In genomic region chr2:25196172-25196954, GRCm38 (mm10) we compare ENCODE assay signal across 8 mouse cellular contexts. TPM values are rescaled to one million over a fixed set of nuclear protein-coding genes. Genes with fewer than 3 reads are reported as not detected.
DNase-seq lines count a peak whose midpoint lies in the region; ATAC-seq and TF ChIP-seq lines count a peak whose summit lies in the region.

Gene Tor4a (minus strand): TSS chr2:25196886.

- no peak for TF ChIP-seq POLR2A in testis, adult 2 months (IDR thresholded peaks at IDR 0.05; ENCODE audit: control insufficient read depth, low read depth, low read length)

- peaks cover 32% of the 10 kb centered on the region for H3K36me3 ChIP-seq in embryonic facial prominence, embryonic 15.5 days
- H3K36me3 ChIP-seq in limb, embryonic 10.5 days, result peaks cover 36% of the 10 kb centered on the region
- peaks cover 34% of the 10 kb centered on the region for H3K36me3 ChIP-seq in midbrain, embryonic 13.5 days
- peaks cover 1% of the 10 kb centered on the region; the same call in 1 of the 2 replicates for H3K36me3 ChIP-seq in testis, adult 2 months (ENCODE audit: control insufficient read depth, insufficient read depth, low read length)

- intact Hi-C loops in heart, postnatal 36 days (cut with DNase I), result loop anchor here (5.0 kb wide), 2 partner anchors 76 to 136 kb away; partner anchors contain the start of genes Anapc2, Man1b1 and Ssna1

- peak within 1 kb of the TSS; percentile 4; the same call in 1 of the 2 replicates for H3K9ac ChIP-seq in embryonic facial prominence, embryonic 15.5 days
- 0 out of 2 replicates have a peak within 1 kb of the TSS, but pooled peaks have one; percentile 14 for H3K9ac ChIP-seq in midbrain, embryonic 13.5 days (replicated peaks)

- H3K4me1 ChIP-seq in embryonic facial prominence, embryonic 15.5 days, result peaks cover 32% of the 10 kb centered on the region
- peaks cover 45% of the 10 kb centered on the region for H3K4me1 ChIP-seq in limb, embryonic 10.5 days
- peaks cover 9% of the 10 kb centered on the region; the same call in 1 of the 2 replicates for H3K4me1 ChIP-seq in midbrain, embryonic 13.5 days (replicated peaks)
- H3K4me1 ChIP-seq in testis, adult 2 months (ENCODE audit: control insufficient read depth, insufficient read depth, low read length), result peaks cover 4% of the 10 kb centered on the region; the same call in 1 of the 2 replicates

- H3K9me3 ChIP-seq in embryonic facial prominence, embryonic 15.5 days (replicated peaks), result no peaks in the 10 kb centered on the region
- no peaks in the 10 kb centered on the region for H3K9me3 ChIP-seq in limb, embryonic 10.5 days (replicated peaks)
- H3K9me3 ChIP-seq in midbrain, embryonic 13.5 days, result no peaks in the 10 kb centered on the region

- H3K4me2 ChIP-seq in embryonic facial prominence, embryonic 15.5 days (replicated peaks), result peak within 1 kb of the TSS; percentile 45
- 0 out of 2 replicates have a peak within 1 kb of the TSS, but pooled peaks have one; percentile 3 for H3K4me2 ChIP-seq in midbrain, embryonic 13.5 days (replicated peaks)

- ATAC-seq in embryonic facial prominence, embryonic 15.5 days (ENCODE audit: insufficient number of reproducible peaks, low FRiP score, low TSS enrichment, low read depth), result peak; percentile 55; the same call in 1 of the 2 replicates
- no peak for ATAC-seq in midbrain, embryonic 13.5 days

- peaks cover 26% of the 10 kb centered on the region for H3K27me3 ChIP-seq in embryonic facial prominence, embryonic 15.5 days
- H3K27me3 ChIP-seq in limb, embryonic 10.5 days (ENCODE audit: low read depth, poor library complexity, severe bottlenecking), result peaks cover 41% of the 10 kb centered on the region
- H3K27me3 ChIP-seq in midbrain, embryonic 13.5 days, result peaks cover 43% of the 10 kb centered on the region
- no peaks in the 10 kb centered on the region for H3K27me3 ChIP-seq in testis, adult 2 months (ENCODE audit: control insufficient read depth, insufficient read depth, low read length)

- 7% methylated on average over 8 of the region's 8 CpGs for WGBS in embryonic facial prominence, embryonic 15.5 days
- WGBS in limb, embryonic 10.5 days, result 12% methylated on average over 8 of the region's 8 CpGs
- 15% methylated on average over 8 of the region's 8 CpGs for WGBS in midbrain, embryonic 13.5 days

- H3K4me3 ChIP-seq in embryonic facial prominence, embryonic 15.5 days (replicated peaks), result peak within 1 kb of the TSS; percentile 33
- peak within 1 kb of the TSS; percentile 40 for H3K4me3 ChIP-seq in limb, embryonic 10.5 days
- H3K4me3 ChIP-seq in midbrain, embryonic 13.5 days (replicated peaks), result no peak within 1 kb of the TSS
- H3K4me3 ChIP-seq in testis, adult 2 months (ENCODE audit: control insufficient read depth, low read depth, low read length), result peak within 1 kb of the TSS; percentile 66

- H3K27ac ChIP-seq in embryonic facial prominence, embryonic 15.5 days (replicated peaks), result peak within 1 kb of the TSS; percentile 69
- peak within 1 kb of the TSS; percentile 47; the same call in 1 of the 2 replicates for H3K27ac ChIP-seq in limb, embryonic 10.5 days
- no peak within 1 kb of the TSS for H3K27ac ChIP-seq in midbrain, embryonic 13.5 days
- peak within 1 kb of the TSS; percentile 70 for H3K27ac ChIP-seq in testis, adult 2 months (ENCODE audit: control insufficient read depth, insufficient read depth, low read depth, low read length)

- DNase-seq in 416B (ENCODE audit: low read depth) (peak; percentile 99), NIH3T3 (ENCODE audit: low read depth) (peak; percentile 87)
- peak; percentile 78 to 80 for DNase-seq in heart, postnatal 36 days
- DNase-seq in limb, embryonic 10.5 days (ENCODE audit: low spot score), result peak; percentile 43
- no peak for DNase-seq in left cerebral cortex, adult 11 months (ENCODE audit: low spot score)

- TF ChIP-seq CTCF in testis, adult 2 months (IDR thresholded peaks at IDR 0.05; ENCODE audit: control insufficient read depth, insufficient read depth, insufficient replicate concordance, low read depth, low read length), result no peak

RNA-seq across cellular contexts. Expression of gene Tor4a, which starts in this region (rescaled TPM):
- polyA plus RNA-seq in embryonic facial prominence, embryonic 15.5 days (2015; fragmentation: Nextera tagmentation; extraction: Ambion mirVana), result 9.3 and 10.5 TPM in 2 replicates
- 1 to 10 TPM; 4.0 to 5.2 TPM for total RNA-seq in heart, postnatal 36 days (2021)
- polyA plus RNA-seq in limb, embryonic 10.5 days (2016; fragmentation: Nextera tagmentation; extraction: Ambion mirVana), result 3.2 TPM in 2 replicates
- 1.1 and 1.2 TPM in 2 replicates for polyA plus RNA-seq in midbrain, embryonic 13.5 days (2015; fragmentation: Nextera tagmentation; extraction: Ambion mirVana)
- 0.98 and 1.3 TPM in 2 replicates for polyA plus RNA-seq in testis, adult 2 months (2012; rRNA removed)
